Mouse (Mus musculus) stomach, postnatal 0 days (tissue): ENCODE results near the gene Defb21.

ENCODE experiments used
- CTCF ChIP-seq: IDR thresholded peaks from 2 replicates; pipeline ENCODE4 v1.5.1; 2016; ENCODE audit warnings: antibody characterized with exemption, low read depth, mild to moderate bottlenecking, moderate library complexity
- EP300 ChIP-seq: optimal IDR thresholded peaks from 2 replicates; pipeline ENCODE3; 2016; ENCODE audit warnings: antibody characterized with exemption

DNA sequence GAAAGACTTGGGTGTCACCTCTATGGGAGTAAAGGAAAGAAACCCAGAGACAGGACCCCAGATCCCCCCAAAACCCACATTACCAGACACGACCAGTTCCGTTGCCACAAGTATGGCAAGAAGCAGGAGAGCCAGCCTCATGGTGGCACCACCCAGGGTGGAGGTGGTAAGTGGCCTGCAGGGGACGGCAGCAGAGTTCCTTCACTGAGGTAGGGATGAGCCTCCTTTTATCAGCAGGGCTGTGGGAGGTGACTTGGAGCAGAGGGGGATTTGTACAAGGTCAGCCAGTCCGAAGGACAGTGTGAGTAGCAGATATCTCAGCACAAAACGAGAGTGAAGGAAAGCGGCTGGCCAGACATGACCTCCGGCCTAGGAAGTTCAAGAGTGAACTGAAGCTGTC is 7.6 kb downstream of the Defb21 start, which contains the start of gene Defb19:
- TF ChIP-seq CTCF = no peak
- TF ChIP-seq EP300 = no peak
